Comparison of ENCODE assay signal across 8 mouse cellular contexts in the genomic region with DNA sequence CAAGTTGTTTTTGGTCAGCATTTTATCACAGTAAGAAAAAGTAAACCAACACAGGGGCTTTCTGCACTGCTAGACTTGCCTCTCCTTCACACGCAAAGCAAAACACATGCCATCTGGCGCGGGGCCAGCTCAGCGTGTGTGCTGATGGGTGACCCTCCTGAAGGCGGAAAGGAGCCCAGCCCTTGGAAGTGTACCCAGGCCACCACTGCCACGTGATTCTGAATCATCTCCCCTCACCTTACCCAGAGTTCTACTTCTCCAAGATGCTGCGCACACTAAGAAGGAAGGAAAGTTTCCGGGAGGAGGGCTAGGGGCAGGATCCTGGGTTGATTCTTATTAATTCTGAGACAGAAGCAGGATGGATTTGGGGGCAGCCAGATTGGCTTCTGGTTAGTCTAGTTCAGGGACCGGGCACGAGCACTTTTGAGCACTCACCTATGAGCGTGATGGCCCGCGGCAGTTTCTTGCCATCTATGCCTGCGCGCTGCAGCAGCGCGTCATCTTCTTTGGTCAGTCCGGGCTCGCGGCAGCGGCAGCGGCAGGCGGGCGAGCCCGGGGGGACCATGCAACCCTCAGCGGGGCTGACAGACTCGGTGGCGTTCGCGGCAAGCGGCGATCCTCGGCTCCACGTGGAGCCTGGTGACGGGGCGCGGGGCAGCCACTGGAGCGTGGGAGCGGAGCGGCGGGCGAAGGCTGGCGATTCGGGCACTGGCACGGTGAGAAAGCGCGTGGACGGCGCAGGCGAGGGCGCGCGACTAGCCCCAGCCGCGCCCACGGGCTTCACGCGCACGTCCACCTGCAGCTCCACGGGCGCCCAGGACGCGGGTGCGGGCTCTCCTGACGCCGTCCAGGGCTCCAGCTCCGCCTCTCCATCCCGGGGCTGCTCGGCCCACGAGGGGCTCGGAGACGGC. TPM values are rescaled to one million over a fixed set of nuclear protein-coding genes. Genes with fewer than 3 reads are reported as not detected.
DNase-seq lines count a peak whose midpoint lies in the region; ATAC-seq and TF ChIP-seq lines count a peak whose summit lies in the region.

No protein-coding gene starts in this region.

- under 1% methylated on average over 68 of the region's 72 CpGs for WGBS in intestine, embryonic 16.5 days
- 2% methylated on average over 72 of the region's 72 CpGs for WGBS in liver, embryonic 16.5 days (ENCODE audit: insufficient replicate concordance)
- WGBS in olfactory bulb, adult 2 months = under 1% methylated on average over 72 of the region's 72 CpGs

- H3K9me3 ChIP-seq in intestine, embryonic 16.5 days (ENCODE audit: control insufficient read depth, low read length) = no peaks in the 10 kb centered on the region
- no peaks in the 10 kb centered on the region for H3K9me3 ChIP-seq in liver, embryonic 16.5 days (replicated peaks; ENCODE audit: control insufficient read depth, low read length)

- peak overlapping the region; percentile 100 for H3K4me2 ChIP-seq in intestine, embryonic 16.5 days (ENCODE audit: low read depth, low read length)
- peak overlapping the region; percentile 82 for H3K4me2 ChIP-seq in liver, embryonic 16.5 days (ENCODE audit: low read depth, low read length)

- TF ChIP-seq CTCF in brain, embryonic 14.5 days (IDR thresholded peaks at IDR 0.05; ENCODE audit: borderline replicate concordance, extremely low read depth, insufficient read depth, insufficient read length) = no peak
- TF ChIP-seq CTCF in gastrocnemius, adult 2 months (IDR thresholded peaks at IDR 0.05) = no peak
- TF ChIP-seq CTCF in olfactory bulb, adult 2 months (IDR thresholded peaks at IDR 0.05; ENCODE audit: insufficient read depth, low read depth, low read length) = no peak

- peak overlapping the region; percentile 70 for H3K27ac ChIP-seq in gastrocnemius, adult 2 months
- H3K27ac ChIP-seq in intestine, embryonic 16.5 days (ENCODE audit: low read length) = no peak overlapping the region
- no peak overlapping the region for H3K27ac ChIP-seq in liver, embryonic 16.5 days (ENCODE audit: low read length)
- H3K27ac ChIP-seq in olfactory bulb, adult 2 months (ENCODE audit: insufficient read depth, low read depth, low read length) = no peak overlapping the region

- DNase-seq in left cerebral cortex, postnatal 36 days (ENCODE audit: low spot score in 2 of 2) = peak; percentile 22 to 43
- no peak for DNase-seq in left cerebral cortex, adult 8-10 months (ENCODE audit: low spot score in 2 of 2)
- peak; percentile 68 for DNase-seq in brain, embryonic 14.5 days (ENCODE audit: low read depth)
- DNase-seq in gastrocnemius, adult 2 months = peak; percentile 62
- DNase-seq in layer of hippocampus, postnatal 25 days (ENCODE audit: extremely low spot score in 1 of 2, low spot score in 1 of 2) = no peak

- no peak for TF ChIP-seq POLR2A in brain, embryonic 14.5 days (IDR thresholded peaks at IDR 0.05; ENCODE audit: borderline replicate concordance, extremely low read depth, insufficient read depth, insufficient read length, poor library complexity, severe bottlenecking)
- no peak for TF ChIP-seq POLR2A in olfactory bulb, adult 2 months (IDR thresholded peaks at IDR 0.05; ENCODE audit: insufficient read depth, low read depth, low read length)

- H3K4me1 ChIP-seq in intestine, embryonic 16.5 days (ENCODE audit: control insufficient read depth, insufficient read depth, low read length) = peaks cover 15% of the 10 kb centered on the region
- H3K4me1 ChIP-seq in liver, embryonic 16.5 days (ENCODE audit: control insufficient read depth, low read depth, low read length) = peaks cover 18% of the 10 kb centered on the region
- H3K4me1 ChIP-seq in olfactory bulb, adult 2 months (ENCODE audit: control insufficient read depth, insufficient read depth, low read length) = peaks cover 17% of the 10 kb centered on the region

- ATAC-seq in intestine, embryonic 16.5 days = peak; percentile 81
- peak; percentile 61 for ATAC-seq in liver, embryonic 16.5 days (ENCODE audit: low read depth)

- peak overlapping the region; percentile 63 for H3K9ac ChIP-seq in intestine, embryonic 16.5 days (ENCODE audit: low read depth, low read length)
- peak overlapping the region; percentile 19; the same call in 1 of the 2 replicates for H3K9ac ChIP-seq in liver, embryonic 16.5 days (ENCODE audit: low read depth, low read length)

- intact Hi-C loops in left cerebral cortex, postnatal 36 days (cut with DNase I) = no loop called here
- intact Hi-C loops in gastrocnemius, adult 2 months (cut with DNase I) = no loop called here

- H3K4me3 ChIP-seq in gastrocnemius, adult 2 months = peak overlapping the region; percentile 83
- H3K4me3 ChIP-seq in intestine, embryonic 16.5 days (ENCODE audit: low read length) = peak overlapping the region; percentile 63
- H3K4me3 ChIP-seq in liver, embryonic 16.5 days (ENCODE audit: low read depth, low read length) = peak overlapping the region; percentile 55
- peak overlapping the region; percentile 47 for H3K4me3 ChIP-seq in olfactory bulb, adult 2 months (ENCODE audit: insufficient read depth, low read depth, low read length)

- H3K36me3 ChIP-seq in intestine, embryonic 16.5 days (ENCODE audit: control insufficient read depth, insufficient read depth, low read length) = no peaks in the 10 kb centered on the region
- H3K36me3 ChIP-seq in liver, embryonic 16.5 days (ENCODE audit: control insufficient read depth, insufficient read depth) = no peaks in the 10 kb centered on the region

- H3K27me3 ChIP-seq in intestine, embryonic 16.5 days (replicated peaks; ENCODE audit: control insufficient read depth, insufficient read depth, low read length) = peaks cover 57% of the 10 kb centered on the region
- peaks cover 71% of the 10 kb centered on the region for H3K27me3 ChIP-seq in liver, embryonic 16.5 days (ENCODE audit: control insufficient read depth, insufficient read depth, low read depth, low read length)

RNA-seq across cellular contexts. Expression of gene Klrg2, which starts 0.8 kb away (rescaled TPM):
- 1 to 10 TPM in 1 of 2 experiments, under 1 TPM in 1; 0.74 to 1.4 TPM for total RNA-seq in left cerebral cortex, postnatal 36 days (2021)
- under 1 TPM; 0.21 to 0.82 (median 0.46) TPM for total RNA-seq in left cerebral cortex, adult 8-10 months (2022)
- polyA plus RNA-seq in brain, embryonic 14.5 days (2012; rRNA removed) = 0.18 and 0.36 TPM in 2 replicates
- total RNA-seq in gastrocnemius, adult 2 months (2021) = under 1 TPM in 1 of 2 experiments, not detected in 1; 0.17 TPM
- polyA plus RNA-seq in intestine, embryonic 16.5 days (2015; fragmentation: Nextera tagmentation; extraction: Ambion mirVana) = 0.10 and 0.26 TPM in 2 replicates
- 0.04 and 0.06 TPM in 2 replicates for polyA plus RNA-seq in liver, embryonic 16.5 days (2015; fragmentation: Nextera tagmentation; extraction: Ambion mirVana)
- polyA plus RNA-seq in olfactory bulb, adult 2 months (2012; ENCODE audit: insufficient read depth, insufficient read length, low replicate concordance, missing spikeins) = not detected in 2 replicates
- 1 to 10 TPM in 1 of 2 experiments, under 1 TPM in 1; 0.94 to 1.4 TPM for total RNA-seq in layer of hippocampus, postnatal 25 days (2021)

RNA-seq across cellular contexts. Expression of gene Clec2l, which starts 26.7 kb away (rescaled TPM):
- 10 to 100 TPM; 74.5 to 92.6 TPM for total RNA-seq in left cerebral cortex, postnatal 36 days (2021)
- total RNA-seq in left cerebral cortex, adult 8-10 months (2022) = 10 to 100 TPM; 53.3 to 64.2 (median 57.4) TPM
- 40.3 and 41.3 TPM in 2 replicates for polyA plus RNA-seq in brain, embryonic 14.5 days (2012; rRNA removed)
- under 1 TPM in 1 of 2 experiments, not detected in 1; 0.22 TPM for total RNA-seq in gastrocnemius, adult 2 months (2021)
- polyA plus RNA-seq in intestine, embryonic 16.5 days (2015; fragmentation: Nextera tagmentation; extraction: Ambion mirVana) = 0.61 and 0.93 TPM in 2 replicates
- not detected in 2 replicates for polyA plus RNA-seq in liver, embryonic 16.5 days (2015; fragmentation: Nextera tagmentation; extraction: Ambion mirVana)
- not detected in 2 replicates for polyA plus RNA-seq in olfactory bulb, adult 2 months (2012; ENCODE audit: insufficient read depth, insufficient read length, low replicate concordance, missing spikeins)
- 10 to 100 TPM; 78.5 to 83.7 TPM for total RNA-seq in layer of hippocampus, postnatal 25 days (2021)

Comparison
In these comparisons a context has a peak if more than half of its experiments do, and no peak if none do; other contexts are left out.
1. DNase-seq: peak in left cerebral cortex, postnatal 36 days (2 of 2), brain, embryonic 14.5 days (single experiment) and gastrocnemius, adult 2 months (single experiment); none in left cerebral cortex, adult 8-10 months (0 of 2) and layer of hippocampus, postnatal 25 days (0 of 2).
2. RNA of gene Clec2l, which starts 26.7 kb away (total RNA-seq): 74.5 to 92.6 TPM in left cerebral cortex, postnatal 36 days, 78.5 to 83.7 TPM in layer of hippocampus, postnatal 25 days and 53.3 to 64.2 TPM in left cerebral cortex, adult 8-10 months; 0.22 TPM in gastrocnemius, adult 2 months; every median in the first group is over 10 times any median in the second.
3. Peak in every context shown above with its lines, with median percentiles within 50 percentile points of each other: H3K4me3 ChIP-seq.